Mouse (Mus musculus) megakaryocyte, embryonic 14.5 days (primary cell): ENCODE data around the gene Phf13.

ENCODE experiments used
- FLI1 ChIP-seq: IDR thresholded peaks from 2 replicates; pipeline ENCODE4 v1.6.1; 2012; ENCODE audit warnings: low read length, inconsistent platforms, mixed read lengths
- GATA1 ChIP-seq: IDR thresholded peaks from 3 replicates; pipeline ENCODE4 v1.6.1; 2012; ENCODE audit warnings: mixed read lengths, low read length, inconsistent platforms, borderline replicate concordance

DNA sequence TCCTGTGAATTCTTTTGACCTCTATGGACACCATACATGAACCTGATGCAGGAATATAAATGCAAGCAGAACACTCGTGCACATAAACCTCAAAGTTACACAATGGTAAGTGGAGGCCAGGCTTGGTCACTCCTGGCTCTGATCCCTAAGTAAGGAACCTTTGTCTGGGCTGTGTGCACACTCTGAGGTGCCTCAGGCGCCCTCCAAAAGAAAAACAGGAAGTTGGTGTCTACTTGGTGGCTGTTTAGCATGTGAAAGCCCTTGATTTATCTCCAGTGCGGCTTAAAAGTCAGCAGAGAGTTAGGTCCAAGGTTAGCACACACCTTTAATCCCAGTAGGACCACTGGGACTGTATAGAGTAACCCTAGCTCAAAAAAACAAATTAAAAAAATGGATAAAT, 3.4 kb upstream of the Phf13 start:
- TF ChIP-seq FLI1 (no peak), GATA1 (no peak)
